ENCODE assay signal across 20 mouse cellular contexts in genomic region chr10:87012087-87012486, GRCm38 (mm10). TPM values are rescaled to one million over a fixed set of nuclear protein-coding genes. Genes with fewer than 3 reads are reported as not detected.
"Had no signal": no experiment of that assay in that cellular context is flagged by ENCODE, and none has a peak within 500 bp of the region (broad histone marks: within the 10 kb centered on the region; RNA-seq: fewer than 3 reads in every experiment).

No protein-coding gene starts in this region.

- H3K36me3 ChIP-seq: neural tube, embryonic 13.5 days; neural tube, embryonic 15.5 days; stomach, embryonic 15.5 days had no signal

- H3K4me2 ChIP-seq: neural tube, embryonic 13.5 days; neural tube, embryonic 15.5 days; stomach, embryonic 15.5 days had no signal

- H3K27me3 ChIP-seq: neural tube, embryonic 13.5 days; neural tube, embryonic 15.5 days; stomach, embryonic 15.5 days had no signal

- H3K9me3 ChIP-seq: neural tube, embryonic 13.5 days; neural tube, embryonic 15.5 days; stomach, embryonic 15.5 days had no signal

- H3K4me3 ChIP-seq: neural tube, embryonic 13.5 days; neural tube, embryonic 15.5 days; stomach, embryonic 15.5 days had no signal

- DNase-seq: retina, postnatal 1 day; right cerebral cortex, adult 18-20 months; right cerebral cortex, postnatal 14 days; right cerebral cortex, postnatal 25 days; right cerebral cortex, postnatal 4 days; spleen, adult 18-20 months; thymus, adult 18-20 months; thymus, adult 2 months; thymus, postnatal 14 days; thymus, postnatal 25 days; thymus, postnatal 36 days; thymus, postnatal 4 days had no signal

- H3K9ac ChIP-seq: neural tube, embryonic 13.5 days; neural tube, embryonic 15.5 days; stomach, embryonic 15.5 days had no signal

- H3K27ac ChIP-seq: neural tube, embryonic 13.5 days; neural tube, embryonic 15.5 days; stomach, embryonic 15.5 days; stomach, postnatal 0 days had no signal

- H3K4me1 ChIP-seq: stomach, embryonic 15.5 days had no signal

RNA-seq across cellular contexts. Expression of gene 1700113H08Rik, which starts 45.8 kb away (rescaled TPM):
- polyA plus RNA-seq: small intestine, adult 2 months; stomach, embryonic 14.5 days; stomach, embryonic 16.5 days; stomach, postnatal 0 days; thymus, postnatal 0 days had no signal
